Mouse (Mus musculus) kidney, embryonic 14.5 days (tissue): Measurements from ENCODE around the gene Foxn3. TPM values are rescaled to one million over a fixed set of nuclear protein-coding genes. Genes with fewer than 3 reads are reported as not detected.

Experiments
- ATAC-seq: fragments of 200-750 bp; cut with Nextera tagmentation; 2 replicates; pipeline ENCODE4 v1.8.0; 2017; ENCODE audit warnings: moderate number of reproducible peaks, mild to moderate bottlenecking, moderate TSS enrichment, moderate library complexity; ENCODE audit not compliant: low FRiP score, low TSS enrichment
- H3K27ac ChIP-seq: fragments of 300-500 bp; sonication (generic); 2 replicates; pipeline ENCODE4 v1.5.1; 2014; ENCODE audit warnings: low read depth, mild to moderate bottlenecking, low read length, moderate library complexity, mixed read lengths
- H3K27me3 ChIP-seq: fragments of 300-500 bp; sonication (generic); 2 replicates; pipeline ENCODE4 v1.6.1; 2014; ENCODE audit warnings: mild to moderate bottlenecking, low read length; ENCODE audit not compliant: control insufficient read depth, insufficient read depth
- H3K36me3 ChIP-seq: fragments of 300-500 bp; sonication (generic); 2 replicates; pipeline ENCODE4 v1.6.1; 2014; ENCODE audit warnings: low read length, mixed read lengths; ENCODE audit not compliant: control insufficient read depth, insufficient read depth
- H3K4me1 ChIP-seq: fragments of 300-500 bp; sonication (generic); 2 replicates; pipeline ENCODE4 v1.6.1; 2014; ENCODE audit warnings: low read length, mixed read lengths; ENCODE audit not compliant: control insufficient read depth, insufficient read depth
- H3K4me2 ChIP-seq: fragments of 300-500 bp; sonication (generic); replicated peaks from 2 replicates; pipeline ENCODE4 v1.6.1; 2014; ENCODE audit warnings: low read depth, mild to moderate bottlenecking, low read length
- H3K4me3 ChIP-seq: fragments of 300-500 bp; sonication (generic); 2 replicates; pipeline ENCODE4 v1.5.1; 2014; ENCODE audit warnings: mild to moderate bottlenecking, low read length
- H3K9ac ChIP-seq: fragments of 300-500 bp; sonication (generic); 2 replicates; pipeline ENCODE4 v1.6.1; 2014; ENCODE audit warnings: low read depth, mild to moderate bottlenecking, low read length, moderate library complexity
- H3K9me3 ChIP-seq: fragments of 300-500 bp; sonication (generic); 2 replicates; pipeline ENCODE4 v1.6.1; 2016; ENCODE audit warnings: low read length; ENCODE audit not compliant: control insufficient read depth
- WGBS: fragments of 180-500 bp; shearing (Covaris S2); extraction: QIAGEN DNeasy Blood & Tissue Kit; methylation state at CpG from one replicate; pipeline ENCODE4 v1.1.7; 2014; 5-methylcytosine and 5-hydroxymethylcytosine counted together
- polyA plus RNA-seq: library from polyadenylated mRNA; unstranded; fragments of >200 nt; fragmentation: Nextera tagmentation; extraction: Ambion mirVana; gene quantifications from 2 replicates; pipeline ENCODE4 v1.2.1, GENCODE M21; 2014

Foxn3 gene
- polyA plus RNA-seq, 1 experiment from 2014 or later: 70.2 TPM

DNA sequence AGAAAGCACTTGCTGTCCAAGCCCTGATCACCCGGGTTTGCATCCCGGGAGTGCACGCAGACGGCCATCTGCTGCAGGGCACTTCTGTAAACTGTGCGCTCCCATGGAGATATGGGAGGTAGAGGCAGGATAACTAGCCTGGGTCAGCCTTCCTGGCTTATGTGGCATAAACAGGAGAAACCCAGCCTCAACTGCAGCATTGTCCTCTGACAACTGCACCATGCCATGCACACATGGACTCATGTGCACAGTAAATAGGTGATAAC, 332.7 kb downstream of the Foxn3 start:
- H3K36me3 ChIP-seq: no peaks in the 10 kb centered on the region
- no peak overlapping the region for H3K4me2 ChIP-seq
- no peaks in the 10 kb centered on the region for H3K27me3 ChIP-seq
- 74% methylated on average over 5 of the region's 5 CpGs for WGBS
- no peak overlapping the region for H3K9ac ChIP-seq
- no peak for ATAC-seq
- H3K4me1 ChIP-seq: no peaks in the 10 kb centered on the region
- H3K27ac ChIP-seq: no peak overlapping the region
- no peaks in the 10 kb centered on the region for H3K9me3 ChIP-seq
- no peak overlapping the region for H3K4me3 ChIP-seq

GRCm38 (mm10) chr12:99229973-99230782, 333.2 kb downstream of the Foxn3 start:
- no peaks in the 10 kb centered on the region for H3K4me1 ChIP-seq
- no peaks in the 10 kb centered on the region for H3K36me3 ChIP-seq
- 65% methylated on average over 17 of the region's 17 CpGs for WGBS

DNA sequence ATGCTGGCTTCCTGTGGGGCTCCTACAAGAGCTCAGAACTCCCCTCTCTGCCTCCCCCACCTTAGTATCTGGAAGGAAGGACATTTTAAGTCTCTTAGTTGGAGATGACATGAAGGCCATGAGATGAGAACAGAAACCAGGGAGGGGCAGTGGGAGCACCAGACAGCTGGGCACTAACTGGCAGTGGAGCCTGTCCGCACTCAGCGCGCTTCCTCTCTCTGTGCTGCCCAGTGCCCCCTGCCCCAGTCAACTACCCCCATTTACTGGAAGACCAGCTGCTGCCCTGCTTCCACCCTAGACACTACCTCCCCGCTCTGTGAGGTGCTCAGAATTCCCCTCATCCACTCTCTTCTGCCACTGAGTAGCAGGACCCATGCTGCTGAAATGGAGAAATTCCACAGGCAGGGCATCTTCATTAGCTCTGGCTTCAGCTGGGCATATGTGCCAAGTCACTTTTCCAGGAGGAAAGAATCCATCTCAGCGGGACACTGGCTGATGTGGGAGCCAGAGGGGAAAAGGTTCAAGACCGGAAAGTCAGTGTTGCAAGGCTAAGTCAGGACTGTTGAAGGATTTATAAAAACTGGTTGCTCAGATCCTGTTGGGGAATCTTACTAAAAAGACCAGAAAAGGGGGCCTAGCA, 335.9 kb downstream of the Foxn3 start:
- H3K36me3 ChIP-seq: no peaks in the 10 kb centered on the region
- H3K27me3 ChIP-seq: no peaks in the 10 kb centered on the region
- H3K9ac ChIP-seq: no peak overlapping the region
- no peak overlapping the region for H3K27ac ChIP-seq
- no peaks in the 10 kb centered on the region for H3K9me3 ChIP-seq
- no peak overlapping the region for H3K4me3 ChIP-seq
- no peak overlapping the region for H3K4me2 ChIP-seq
- H3K4me1 ChIP-seq: no peaks in the 10 kb centered on the region
- 94% methylated on average over 6 of the region's 6 CpGs for WGBS
- ATAC-seq: no peak

More at GRCm38 (mm10) chr12:99229973-99230782, 333.2 kb downstream of the Foxn3 start:
- H3K27me3 ChIP-seq: no peaks in the 10 kb centered on the region
- H3K27ac ChIP-seq: no peak overlapping the region
- H3K4me3 ChIP-seq: no peak overlapping the region
- no peak overlapping the region for H3K4me2 ChIP-seq
- no peak overlapping the region for H3K9ac ChIP-seq
- H3K9me3 ChIP-seq: no peaks in the 10 kb centered on the region
- ATAC-seq: no peak

DNA sequence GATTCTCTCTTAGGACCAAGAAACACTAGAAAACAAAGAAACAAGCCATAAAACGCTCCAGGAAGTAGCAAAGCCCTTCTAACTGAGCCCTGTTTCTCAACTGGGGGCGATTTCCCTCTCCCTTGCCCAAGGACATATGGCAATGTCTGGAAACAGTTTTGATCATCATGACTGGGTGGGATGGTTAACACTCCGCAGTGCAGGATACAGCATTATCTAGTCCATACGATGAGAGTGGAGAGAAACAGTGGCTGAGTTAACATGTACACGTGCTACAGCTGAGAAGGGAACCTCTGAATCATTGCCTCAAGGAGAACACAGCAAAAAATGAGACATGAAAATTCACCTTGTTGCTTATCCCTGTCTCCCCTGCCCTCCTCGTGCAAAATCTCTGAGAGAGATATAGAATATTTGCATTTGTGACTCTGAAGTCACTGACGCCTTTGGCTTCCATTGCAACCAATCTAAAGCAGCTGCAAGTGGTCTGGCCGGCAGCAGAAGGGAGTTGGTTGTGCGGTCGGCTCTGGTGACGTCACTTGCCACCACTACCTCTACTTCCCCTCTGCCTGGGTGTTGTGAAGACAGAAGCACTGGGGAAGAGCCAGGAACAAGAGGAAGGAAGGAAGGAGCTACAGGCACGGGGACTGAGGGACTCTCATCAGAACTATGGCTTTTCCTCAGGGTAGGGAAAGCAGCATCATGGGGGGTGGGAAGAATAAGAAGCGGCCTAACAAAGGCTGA, 338.3 kb downstream of the Foxn3 start:
- Histone ChIP-seq H3K9me3 (no peaks in the 10 kb centered on the region), H3K9ac (no peak overlapping the region), H3K4me1 (0 out of 2 replicates have a peak, but pooled peaks cover 3% of the 10 kb centered on the region), H3K27me3 (no peaks in the 10 kb centered on the region), H3K27ac (no peak overlapping the region), H3K36me3 (no peaks in the 10 kb centered on the region), H3K4me3 (no peak overlapping the region), H3K4me2 (no peak overlapping the region)
- 62% methylated on average over 13 of the region's 13 CpGs for WGBS
- no peak for ATAC-seq

DNA sequence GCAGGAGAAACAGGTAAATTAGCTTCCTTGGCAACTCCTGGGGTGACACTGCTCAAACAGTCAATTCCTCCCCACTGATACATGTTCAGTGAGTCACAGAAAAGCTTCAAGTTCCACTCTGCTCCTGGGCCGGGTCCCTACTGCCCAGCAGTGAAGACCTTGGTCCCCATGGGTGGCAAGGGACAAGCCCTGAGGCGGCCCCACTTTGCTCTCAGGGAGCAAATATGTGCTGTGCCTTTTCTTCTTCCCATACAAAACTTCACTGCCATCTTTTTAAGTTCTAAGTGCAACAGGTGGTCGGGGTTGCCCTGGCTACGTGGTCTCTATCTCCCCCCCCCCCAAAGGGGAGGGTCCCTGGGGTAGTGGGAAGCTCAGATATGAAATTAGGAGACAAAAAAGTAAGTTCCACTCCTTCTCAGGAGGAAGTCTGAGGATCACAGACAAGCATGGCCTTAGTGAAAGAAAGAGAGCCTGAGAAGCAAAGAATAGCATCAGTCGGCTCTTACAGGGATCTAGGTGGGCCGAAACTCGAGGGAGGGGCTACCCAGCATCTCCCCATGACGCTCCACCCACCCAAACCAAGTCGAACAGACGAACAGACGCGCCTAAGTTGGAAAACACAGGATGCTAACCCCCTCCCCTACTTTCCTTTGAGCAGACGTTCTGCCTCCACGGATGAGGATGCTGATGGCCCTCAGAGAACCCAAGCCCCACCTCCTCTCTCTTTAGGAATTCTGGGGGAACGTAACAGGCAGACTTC, 342.1 kb downstream of the Foxn3 start:
- H3K4me2 ChIP-seq: no peak overlapping the region
- no peak overlapping the region for H3K9ac ChIP-seq
- no peaks in the 10 kb centered on the region for H3K9me3 ChIP-seq
- H3K27me3 ChIP-seq: no peaks in the 10 kb centered on the region
- ATAC-seq: no peak
- no peak overlapping the region for H3K4me3 ChIP-seq
- H3K4me1 ChIP-seq: peaks cover 10% of the 10 kb centered on the region; the same call in 1 of the 2 replicates
- no peaks in the 10 kb centered on the region for H3K36me3 ChIP-seq
- WGBS: 74% methylated on average over 15 of the region's 15 CpGs
- no peak overlapping the region for H3K27ac ChIP-seq

GRCm38 (mm10) chr12:99220333-99220732, 343.0 kb downstream of the Foxn3 start:
- H3K27ac ChIP-seq: no peak overlapping the region
- H3K27me3 ChIP-seq: no peaks in the 10 kb centered on the region
- H3K4me3 ChIP-seq: no peak overlapping the region
- no peak for ATAC-seq
- H3K4me2 ChIP-seq: no peak overlapping the region
- H3K4me1 ChIP-seq: peaks cover 14% of the 10 kb centered on the region; the same call in 1 of the 2 replicates
- no peak overlapping the region for H3K9ac ChIP-seq
- no peaks in the 10 kb centered on the region for H3K36me3 ChIP-seq
- H3K9me3 ChIP-seq: no peaks in the 10 kb centered on the region
- 31% methylated on average over 8 of the region's 8 CpGs for whole genome bisulfite sequencing

- WGBS: 84% methylated on average over 5 of the region's 5 CpGs
- H3K27me3 ChIP-seq: no peaks in the 10 kb centered on the region
- H3K4me3 ChIP-seq: no peak overlapping the region
- no peaks in the 10 kb centered on the region for H3K9me3 ChIP-seq
- H3K27ac ChIP-seq: no peak overlapping the region
- no peak overlapping the region for H3K9ac ChIP-seq
- H3K4me2 ChIP-seq: no peak overlapping the region
- peaks cover 14% of the 10 kb centered on the region; the same call in 1 of the 2 replicates for H3K4me1 ChIP-seq
- no peaks in the 10 kb centered on the region for H3K36me3 ChIP-seq
- no peak for ATAC-seq
Observed at GRCm38 (mm10) chr12:99219812-99220211, 343.6 kb downstream of the Foxn3 start.

DNA sequence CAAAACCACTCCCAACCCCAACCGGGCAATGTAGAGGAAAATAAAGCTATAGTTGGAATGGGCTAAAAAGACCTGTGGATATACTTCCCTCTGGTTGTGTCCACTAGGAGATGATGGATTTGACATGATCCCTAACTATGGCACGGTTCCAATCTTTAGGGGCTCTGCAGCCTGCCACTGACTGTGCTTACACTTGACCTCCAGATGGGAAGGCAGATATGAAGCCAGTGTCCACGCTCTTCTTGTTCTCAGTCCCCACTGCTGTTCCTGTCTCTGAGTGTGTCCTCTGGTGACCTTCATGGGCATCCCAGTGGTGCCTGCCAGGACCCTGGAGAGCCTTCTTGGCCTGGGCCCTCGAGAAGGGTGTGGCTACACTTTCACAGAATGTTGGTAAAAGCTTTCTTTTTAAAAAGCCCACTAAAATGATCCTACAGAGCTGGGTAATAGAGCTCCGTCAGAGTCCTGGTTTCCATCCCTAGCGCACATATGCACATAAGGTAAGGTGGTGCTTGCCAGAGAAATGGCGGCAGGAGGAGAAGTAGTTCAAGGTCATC, 346.2 kb downstream of the Foxn3 start:
- WGBS: 82% methylated on average over 7 of the region's 7 CpGs
- no peak overlapping the region for H3K27ac ChIP-seq
- no peak overlapping the region for H3K4me2 ChIP-seq
- H3K4me1 ChIP-seq: peaks cover 14% of the 10 kb centered on the region; the same call in 1 of the 2 replicates
- ATAC-seq: no peak
- no peaks in the 10 kb centered on the region for H3K27me3 ChIP-seq
- no peaks in the 10 kb centered on the region for H3K36me3 ChIP-seq
- H3K9ac ChIP-seq: no peak overlapping the region
- no peaks in the 10 kb centered on the region for H3K9me3 ChIP-seq
- no peak overlapping the region for H3K4me3 ChIP-seq
